Mouse (Mus musculus) myocyte (in vitro differentiated cells): Measurements from ENCODE around the gene Spon1. TPM values are rescaled to one million over a fixed set of nuclear protein-coding genes. Genes with fewer than 3 reads are reported as not detected.

Experiments
- H3K27me3 ChIP-seq: one replicate; pipeline ENCODE4 v1.6.1; 2011; ENCODE audit not compliant: control insufficient read depth, insufficient read depth, insufficient read length
- H3K36me3 ChIP-seq: one replicate; pipeline ENCODE4 v1.6.1; 2011; ENCODE audit not compliant: control insufficient read depth, insufficient read depth
- H3K4me2 ChIP-seq: one replicate; pipeline ENCODE4 v1.6.1; 2011; ENCODE audit warnings: low read depth, control low read depth
- H3K4me3 ChIP-seq: one replicate; pipeline ENCODE4 v1.5.1; 2011; ENCODE audit warnings: mild to moderate bottlenecking, control low read depth, moderate library complexity
- H3K79me2 ChIP-seq: one replicate; pipeline ENCODE4 v1.6.1; 2011; ENCODE audit not compliant: control insufficient read depth, insufficient read depth
- H3ac ChIP-seq: one replicate; pipeline ENCODE4 v1.6.1; 2011; ENCODE audit not compliant: control insufficient read depth, insufficient read length
- CEBPB ChIP-seq: IDR thresholded peaks from 2 replicates; pipeline ENCODE4 v1.6.1; 2011; ENCODE audit warnings: mild to moderate bottlenecking, moderate library complexity; ENCODE audit not compliant: poor library complexity, insufficient read depth, severe bottlenecking
- E2F4 ChIP-seq: IDR thresholded peaks from one replicate; pipeline ENCODE4 v1.6.1; 2011; ENCODE audit warnings: mild to moderate bottlenecking, control low read depth, moderate library complexity; ENCODE audit not compliant: insufficient read depth
- MAX ChIP-seq: IDR thresholded peaks from one replicate; pipeline ENCODE4 v1.6.1; 2011; ENCODE audit warnings: low read depth, mild to moderate bottlenecking, control low read depth
- MYOD1 ChIP-seq, 3 experiments: IDR thresholded peaks; one replicate each; pipeline ENCODE4 v1.6.1; 2011; ENCODE audit warnings: control low read depth in 2 of 3, low read depth in 2 of 3, mild to moderate bottlenecking in 2 of 3, moderate library complexity in 1 of 3; ENCODE audit not compliant: insufficient read length in 2 of 3, control insufficient read depth in 1 of 3
- MYOG ChIP-seq, 3 experiments: IDR thresholded peaks; one replicate each; pipeline ENCODE4 v1.6.1; 2011; ENCODE audit warnings: control low read depth in 2 of 3, low read depth in 2 of 3, mild to moderate bottlenecking in 2 of 3; ENCODE audit not compliant: insufficient read length in 2 of 3, control insufficient read depth in 1 of 3, insufficient read depth in 1 of 3
- POLR2A ChIP-seq: IDR thresholded peaks from one replicate; pipeline ENCODE4 v1.6.1; 2011; ENCODE audit warnings: low read depth, mild to moderate bottlenecking, control low read depth, moderate library complexity; ENCODE audit not compliant: insufficient read length
- POLR2AphosphoS2 ChIP-seq: IDR thresholded peaks from one replicate; pipeline ENCODE4 v1.6.1; 2011; ENCODE audit warnings: low read depth, control low read depth; ENCODE audit not compliant: insufficient read length
- REST ChIP-seq: IDR thresholded peaks from one replicate; pipeline ENCODE4 v1.6.1; 2011; ENCODE audit warnings: mild to moderate bottlenecking, control low read depth, moderate library complexity; ENCODE audit not compliant: insufficient read depth, insufficient read length
- SRF ChIP-seq: IDR thresholded peaks from one replicate; pipeline ENCODE4 v1.6.1; 2011; ENCODE audit warnings: low read depth; ENCODE audit not compliant: control insufficient read depth, insufficient read length
- TCF12 ChIP-seq: IDR thresholded peaks from one replicate; pipeline ENCODE4 v1.6.1; 2011; ENCODE audit warnings: mild to moderate bottlenecking, control low read depth; ENCODE audit not compliant: poor library complexity, insufficient read depth, severe bottlenecking
- TCF3 ChIP-seq: IDR thresholded peaks from one replicate; pipeline ENCODE4 v1.6.1; 2011; ENCODE audit warnings: low read depth, control low read depth; ENCODE audit not compliant: insufficient read length
- USF1 ChIP-seq: IDR thresholded peaks from one replicate; pipeline ENCODE4 v1.6.1; 2011; ENCODE audit warnings: low read depth, mild to moderate bottlenecking, control low read depth, moderate library complexity
- polyA plus RNA-seq: library from polyadenylated mRNA; unstranded; fragments of >200 nt; fragmentation: generic; extraction: Trizol; gene quantifications from one replicate; pipeline ENCODE4 v1.2.1, GENCODE M21; 2012; ENCODE audit warnings: missing spikeins

Gene Spon1
- polyA plus RNA-seq, 1 experiment, result 0.04 TPM

- Histone ChIP-seq H3K4me3 (no peak overlapping the region), H3K36me3 (peaks cover 5% of the 10 kb centered on the region), H3K27me3 (no peaks in the 10 kb centered on the region), H3K79me2 (peaks cover 30% of the 10 kb centered on the region), H3K4me2 (no peak overlapping the region), H3ac (no peak overlapping the region)
- no peak for TF ChIP-seq SRF
- TF ChIP-seq MYOD1 (IDR thresholded peaks at IDR 0.05; ENCODE audit: control insufficient read depth in 1 of 3, insufficient read length in 2 of 3, low read depth in 2 of 3), result no peak
- TF ChIP-seq USF1, result no peak
- TF ChIP-seq POLR2A, result no peak
- no peak for TF ChIP-seq CEBPB
- no peak for TF ChIP-seq MAX
- no peak for TF ChIP-seq REST
- no peak for TF ChIP-seq POLR2AphosphoS2
- TF ChIP-seq TCF12, result no peak
- TF ChIP-seq TCF3, result no peak
- TF ChIP-seq MYOG (IDR thresholded peaks at IDR 0.05; ENCODE audit: control insufficient read depth in 1 of 3, insufficient read depth in 1 of 3, insufficient read length in 2 of 3, low read depth in 2 of 3), result no peak
- no peak for TF ChIP-seq E2F4
Measured at GRCm38 (mm10) chr7:114060445-114060844, 294.6 kb downstream of the Spon1 start.

GRCm38 (mm10) chr7:114062451-114062850 lies 296.7 kb downstream of the Spon1 start:
- H3ac ChIP-seq, result no peak overlapping the region
- no peaks in the 10 kb centered on the region for H3K27me3 ChIP-seq
- no peak for TF ChIP-seq MYOD1 (IDR thresholded peaks at IDR 0.05; ENCODE audit: control insufficient read depth in 1 of 3, insufficient read length in 2 of 3, low read depth in 2 of 3)
- TF ChIP-seq POLR2A, result no peak
- TF ChIP-seq TCF3, result no peak
- TF ChIP-seq CEBPB, result no peak
- TF ChIP-seq MAX, result no peak
- no peak for TF ChIP-seq E2F4
- TF ChIP-seq MYOG (IDR thresholded peaks at IDR 0.05; ENCODE audit: control insufficient read depth in 1 of 3, insufficient read depth in 1 of 3, insufficient read length in 2 of 3, low read depth in 2 of 3), result no peak
- TF ChIP-seq SRF, result no peak
- TF ChIP-seq TCF12, result no peak
- TF ChIP-seq REST, result no peak
- no peak for TF ChIP-seq POLR2AphosphoS2
- H3K79me2 ChIP-seq, result peaks cover 45% of the 10 kb centered on the region
- H3K36me3 ChIP-seq, result peaks cover 5% of the 10 kb centered on the region
- H3K4me3 ChIP-seq, result no peak overlapping the region
- no peak overlapping the region for H3K4me2 ChIP-seq

GRCm38 (mm10) chr7:114063534-114063933 lies 297.7 kb downstream of the Spon1 start:
- no peak overlapping the region for H3ac ChIP-seq
- H3K4me3 ChIP-seq, result no peak overlapping the region
- H3K79me2 ChIP-seq, result peaks cover 56% of the 10 kb centered on the region
- H3K27me3 ChIP-seq, result no peaks in the 10 kb centered on the region
- no peak for TF ChIP-seq REST
- TF ChIP-seq MYOG (IDR thresholded peaks at IDR 0.05; ENCODE audit: control insufficient read depth in 1 of 3, insufficient read depth in 1 of 3, insufficient read length in 2 of 3, low read depth in 2 of 3), result no peak
- no peak for TF ChIP-seq CEBPB
- TF ChIP-seq USF1, result no peak
- no peak overlapping the region for H3K4me2 ChIP-seq
- H3K36me3 ChIP-seq, result peaks cover 5% of the 10 kb centered on the region

GRCm38 (mm10) chr7:114063966-114064365 lies 298.2 kb downstream of the Spon1 start:
- Histone ChIP-seq H3K4me2 (no peak overlapping the region), H3K79me2 (peaks cover 60% of the 10 kb centered on the region), H3ac (no peak overlapping the region), H3K36me3 (peaks cover 4% of the 10 kb centered on the region), H3K27me3 (no peaks in the 10 kb centered on the region), H3K4me3 (no peak overlapping the region)
- TF ChIP-seq POLR2AphosphoS2 (no peak), REST (no peak), E2F4 (no peak), POLR2A (no peak), MAX (no peak), SRF (no peak), USF1 (no peak), MYOG (IDR thresholded peaks at IDR 0.05; ENCODE audit: control insufficient read depth in 1 of 3, insufficient read depth in 1 of 3, insufficient read length in 2 of 3, low read depth in 2 of 3) (no peak), TCF3 (no peak), TCF12 (no peak), MYOD1 (IDR thresholded peaks at IDR 0.05; ENCODE audit: control insufficient read depth in 1 of 3, insufficient read length in 2 of 3, low read depth in 2 of 3) (no peak)

- Histone ChIP-seq H3ac (no peak overlapping the region), H3K36me3 (no peaks in the 10 kb centered on the region), H3K4me3 (no peak overlapping the region), H3K4me2 (no peak overlapping the region), H3K79me2 (peaks cover 71% of the 10 kb centered on the region), H3K27me3 (no peaks in the 10 kb centered on the region)
- TF ChIP-seq USF1, result no peak
- no peak for TF ChIP-seq TCF3
- TF ChIP-seq TCF12, result no peak
- TF ChIP-seq REST, result no peak
- no peak for TF ChIP-seq MYOD1 (IDR thresholded peaks at IDR 0.05; ENCODE audit: control insufficient read depth in 1 of 3, insufficient read length in 2 of 3, low read depth in 2 of 3)
- no peak for TF ChIP-seq E2F4
- no peak for TF ChIP-seq CEBPB
- no peak for TF ChIP-seq POLR2A
- no peak for TF ChIP-seq MAX
- no peak for TF ChIP-seq POLR2AphosphoS2
- TF ChIP-seq SRF, result no peak
- no peak for TF ChIP-seq MYOG (IDR thresholded peaks at IDR 0.05; ENCODE audit: control insufficient read depth in 1 of 3, insufficient read depth in 1 of 3, insufficient read length in 2 of 3, low read depth in 2 of 3)
Measured at GRCm38 (mm10) chr7:114065407-114066185, 299.8 kb downstream of the Spon1 start.
